Mouse (Mus musculus) liver, embryonic 15.5 days (tissue): Measurements from ENCODE around the gene Pdgfc. TPM values are rescaled to one million over a fixed set of nuclear protein-coding genes. Genes with fewer than 3 reads are reported as not detected.
A peak's percentile ranks its signal among the peaks of the same experiment; 100 is the strongest.

Source experiments
- ATAC-seq: fragments of 200-750 bp; cut with Nextera tagmentation; 2 replicates; pipeline ENCODE4 v1.8.0; 2017; ENCODE audit warnings: moderate number of reproducible peaks, mild to moderate bottlenecking, moderate library complexity; ENCODE audit not compliant: insufficient read depth
- H3K27ac ChIP-seq: fragments of 300-500 bp; sonication (generic); replicated peaks from 2 replicates; pipeline ENCODE4 v1.5.1; 2015; ENCODE audit warnings: mild to moderate bottlenecking, inconsistent platforms
- H3K27me3 ChIP-seq: fragments of 300-500 bp; sonication (generic); 2 replicates; pipeline ENCODE4 v1.6.1; 2015; ENCODE audit warnings: mild to moderate bottlenecking, inconsistent platforms
- H3K36me3 ChIP-seq: fragments of 300-500 bp; sonication (generic); replicated peaks from 2 replicates; pipeline ENCODE4 v1.6.1; 2015; ENCODE audit warnings: moderate library complexity, mild to moderate bottlenecking, inconsistent platforms
- H3K4me1 ChIP-seq: fragments of 300-500 bp; sonication (generic); replicated peaks from 2 replicates; pipeline ENCODE4 v1.6.1; 2015; ENCODE audit warnings: inconsistent platforms
- H3K4me2 ChIP-seq: fragments of 300-500 bp; sonication (generic); 2 replicates; pipeline ENCODE4 v1.6.1; 2015; ENCODE audit warnings: moderate library complexity, mild to moderate bottlenecking, inconsistent platforms
- H3K4me3 ChIP-seq: fragments of 300-500 bp; sonication (generic); replicated peaks from 2 replicates; pipeline ENCODE4 v1.5.1; 2015; ENCODE audit warnings: mild to moderate bottlenecking, inconsistent platforms
- H3K9ac ChIP-seq: fragments of 300-500 bp; sonication (generic); 2 replicates; pipeline ENCODE4 v1.6.1; 2015; ENCODE audit warnings: moderate library complexity, mild to moderate bottlenecking, inconsistent platforms
- H3K9me3 ChIP-seq: fragments of 300-500 bp; sonication (generic); replicated peaks from 2 replicates; pipeline ENCODE4 v1.6.1; 2016; ENCODE audit warnings: inconsistent platforms
- WGBS: fragments of 180-500 bp; shearing (Covaris S2); methylation state at CpG from one replicate; pipeline ENCODE4 v1.1.7; 2015; ENCODE audit warnings: mixed read lengths; ENCODE audit not compliant: insufficient replicate concordance; 5-methylcytosine and 5-hydroxymethylcytosine counted together
- polyA plus RNA-seq: library from polyadenylated mRNA; unstranded; fragments of >200 nt; fragmentation: Nextera tagmentation; extraction: Ambion mirVana; gene quantifications from 2 replicates; pipeline ENCODE4 v1.2.1, GENCODE M21; 2015

The Pdgfc gene
- polyA plus RNA-seq, 1 experiment from 2014 or later: 0.51 TPM

DNA sequence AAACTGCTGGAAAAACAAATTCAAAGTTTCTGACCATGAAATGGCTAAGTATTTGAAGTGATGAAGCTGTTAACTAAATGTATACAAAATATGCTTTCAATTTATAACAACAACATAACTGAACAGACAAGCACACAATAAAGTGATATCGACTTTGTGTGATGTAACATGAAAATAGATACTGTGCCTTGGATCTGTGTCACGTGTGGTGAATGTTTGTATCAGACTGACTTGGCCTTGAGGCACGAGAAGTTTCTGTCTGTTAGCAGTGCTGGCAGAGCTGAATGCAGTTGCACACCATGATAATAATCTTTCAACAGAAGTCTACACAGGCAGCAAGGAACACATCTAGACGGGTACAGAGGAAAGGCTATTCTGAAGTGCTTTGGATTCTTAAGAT lies 6.9 kb upstream of the Pdgfc start:
- ATAC-seq: no peak
- no peaks in the 10 kb centered on the region for H3K36me3 ChIP-seq
- H3K27me3 ChIP-seq: 0 out of 2 replicates have a peak, but pooled peaks cover 1% of the 10 kb centered on the region
- no peak overlapping the region for H3K4me2 ChIP-seq
- WGBS: 43% methylated on average over 4 of the region's 4 CpGs
- no peak overlapping the region for H3K4me3 ChIP-seq
- H3K4me1 ChIP-seq: no peaks in the 10 kb centered on the region
- no peaks in the 10 kb centered on the region for H3K9me3 ChIP-seq
- H3K9ac ChIP-seq: no peak overlapping the region
- no peak overlapping the region for H3K27ac ChIP-seq

DNA sequence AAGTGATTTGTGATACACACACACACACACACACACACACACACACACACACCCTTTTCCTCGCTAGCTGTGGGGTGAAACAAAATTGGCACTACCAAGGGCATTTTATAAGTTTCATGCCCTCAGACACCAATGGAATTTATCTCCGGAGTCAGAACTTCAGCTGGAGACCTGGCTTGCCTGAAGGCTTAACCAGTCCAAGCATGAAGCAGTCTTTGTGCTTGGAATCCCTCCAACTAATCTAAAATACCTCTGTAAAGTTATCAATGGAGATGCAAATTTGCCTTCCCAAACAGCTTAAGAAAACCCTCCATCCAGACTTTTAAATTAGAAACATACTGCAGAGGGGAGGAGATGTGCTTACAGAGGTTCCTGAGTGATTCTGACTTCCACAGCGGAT lies 6.3 kb upstream of the Pdgfc start:
- Histone ChIP-seq H3K9me3 (no peaks in the 10 kb centered on the region), H3K9ac (no peak overlapping the region)
- no peak for ATAC-seq

DNA sequence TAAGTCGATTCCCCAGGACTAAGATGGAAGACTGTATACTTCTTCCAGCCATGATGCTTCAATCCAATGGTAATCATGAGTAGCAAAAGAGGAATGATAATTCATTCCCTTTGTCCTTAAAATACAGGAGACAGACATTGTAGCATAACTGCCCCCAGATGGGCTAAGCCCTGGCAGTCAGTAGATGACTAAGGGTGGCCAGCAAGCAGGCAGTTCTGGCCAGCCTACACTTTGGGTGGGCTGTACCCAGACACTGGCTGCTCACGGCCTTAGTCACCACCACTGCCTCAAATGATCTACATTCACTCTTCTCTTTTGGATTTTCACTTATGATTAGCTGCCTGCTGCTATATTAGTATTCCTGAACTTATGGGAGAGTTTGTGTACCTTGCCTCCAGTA lies 5.9 kb upstream of the Pdgfc start:
- Histone ChIP-seq H3K27ac (no peak overlapping the region), H3K9ac (no peak overlapping the region), H3K4me2 (no peak overlapping the region), H3K4me1 (no peaks in the 10 kb centered on the region), H3K27me3 (peaks cover 11% of the 10 kb centered on the region), H3K4me3 (no peak overlapping the region), H3K9me3 (no peaks in the 10 kb centered on the region), H3K36me3 (no peaks in the 10 kb centered on the region)
- no peak for ATAC-seq
- 62% methylated on average over 2 of the region's 2 CpGs for WGBS

More for the DNA sequence above, 6.3 kb upstream of the Pdgfc start:
- no peak overlapping the region for H3K4me2 ChIP-seq
- H3K36me3 ChIP-seq: no peaks in the 10 kb centered on the region
- H3K27me3 ChIP-seq: peaks cover 7% of the 10 kb centered on the region
- no peak overlapping the region for H3K4me3 ChIP-seq
- WGBS: 56% methylated on average over 3 of the region's 3 CpGs
- no peaks in the 10 kb centered on the region for H3K4me1 ChIP-seq
- H3K27ac ChIP-seq: no peak overlapping the region

DNA sequence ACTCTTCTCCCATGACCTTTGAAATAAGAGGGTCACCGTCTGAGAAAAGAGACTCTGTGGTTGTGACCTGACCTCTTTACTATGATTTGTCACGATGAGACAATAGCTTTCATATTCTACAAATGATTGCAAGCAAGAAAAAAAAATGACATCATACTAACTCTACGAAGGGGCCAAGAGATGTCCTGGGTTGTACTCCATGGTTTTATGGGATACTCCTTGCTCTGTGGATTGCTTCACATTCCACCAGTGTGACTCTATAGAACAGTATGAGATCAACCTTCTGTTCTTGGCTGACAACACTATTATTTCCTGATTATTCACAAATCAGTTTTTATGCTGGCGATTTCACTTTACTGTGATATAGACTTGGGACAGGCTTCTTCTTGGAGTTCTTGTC lies 4.2 kb upstream of the Pdgfc start:
- H3K36me3 ChIP-seq: no peaks in the 10 kb centered on the region
- WGBS: 56% methylated on average over 4 of the region's 4 CpGs
- H3K27me3 ChIP-seq: peaks cover 28% of the 10 kb centered on the region
- no peak overlapping the region for H3K27ac ChIP-seq
- no peaks in the 10 kb centered on the region for H3K4me1 ChIP-seq
- no peak overlapping the region for H3K9ac ChIP-seq
- no peak for ATAC-seq
- no peak overlapping the region for H3K4me2 ChIP-seq
- H3K9me3 ChIP-seq: no peaks in the 10 kb centered on the region
- no peak overlapping the region for H3K4me3 ChIP-seq

DNA sequence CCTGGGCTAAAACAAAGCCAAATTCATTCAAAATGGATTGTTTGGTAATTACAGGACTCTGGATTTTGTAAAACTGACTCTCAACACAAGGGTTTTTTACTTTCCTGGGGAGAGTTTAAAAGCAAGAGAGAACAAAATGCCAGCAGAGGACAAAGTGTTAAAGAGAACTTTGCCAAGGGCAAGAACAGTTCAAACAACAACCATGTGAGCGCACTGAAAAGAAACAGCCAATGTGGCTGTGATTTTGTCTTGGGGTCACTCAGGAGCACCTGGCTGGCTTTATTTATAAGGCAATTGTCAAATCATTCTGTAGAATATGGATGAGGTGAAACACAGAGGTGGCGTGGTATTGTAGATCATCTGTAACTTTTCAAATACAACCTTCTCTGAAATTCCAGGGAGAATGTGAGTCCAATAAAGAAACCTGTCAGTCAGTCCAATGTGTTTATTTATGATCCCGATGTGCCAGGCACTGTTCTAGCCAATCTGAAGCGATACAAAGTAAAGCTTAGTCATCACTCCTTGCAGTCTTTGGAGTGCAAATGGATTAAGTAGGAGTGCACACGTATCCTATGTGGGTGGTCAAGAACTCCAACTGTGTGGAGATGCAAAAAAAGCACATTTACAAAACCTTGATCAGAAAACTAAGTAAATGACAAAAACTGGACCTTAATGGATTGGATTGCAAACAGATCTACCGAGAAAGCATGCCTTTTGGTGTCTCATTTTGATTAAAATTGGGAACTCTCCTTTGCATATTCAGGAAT lies 1.7 kb upstream of the Pdgfc start:
- Histone ChIP-seq H3K4me2 (no peak overlapping the region), H3K4me1 (0 out of 2 replicates have a peak, but pooled peaks cover 3% of the 10 kb centered on the region), H3K9me3 (no peaks in the 10 kb centered on the region), H3K27ac (no peak overlapping the region), H3K36me3 (no peaks in the 10 kb centered on the region), H3K27me3 (peaks cover 49% of the 10 kb centered on the region), H3K9ac (no peak overlapping the region), H3K4me3 (no peak overlapping the region)
- no peak for ATAC-seq
- 61% methylated on average over 6 of the region's 6 CpGs for WGBS

DNA sequence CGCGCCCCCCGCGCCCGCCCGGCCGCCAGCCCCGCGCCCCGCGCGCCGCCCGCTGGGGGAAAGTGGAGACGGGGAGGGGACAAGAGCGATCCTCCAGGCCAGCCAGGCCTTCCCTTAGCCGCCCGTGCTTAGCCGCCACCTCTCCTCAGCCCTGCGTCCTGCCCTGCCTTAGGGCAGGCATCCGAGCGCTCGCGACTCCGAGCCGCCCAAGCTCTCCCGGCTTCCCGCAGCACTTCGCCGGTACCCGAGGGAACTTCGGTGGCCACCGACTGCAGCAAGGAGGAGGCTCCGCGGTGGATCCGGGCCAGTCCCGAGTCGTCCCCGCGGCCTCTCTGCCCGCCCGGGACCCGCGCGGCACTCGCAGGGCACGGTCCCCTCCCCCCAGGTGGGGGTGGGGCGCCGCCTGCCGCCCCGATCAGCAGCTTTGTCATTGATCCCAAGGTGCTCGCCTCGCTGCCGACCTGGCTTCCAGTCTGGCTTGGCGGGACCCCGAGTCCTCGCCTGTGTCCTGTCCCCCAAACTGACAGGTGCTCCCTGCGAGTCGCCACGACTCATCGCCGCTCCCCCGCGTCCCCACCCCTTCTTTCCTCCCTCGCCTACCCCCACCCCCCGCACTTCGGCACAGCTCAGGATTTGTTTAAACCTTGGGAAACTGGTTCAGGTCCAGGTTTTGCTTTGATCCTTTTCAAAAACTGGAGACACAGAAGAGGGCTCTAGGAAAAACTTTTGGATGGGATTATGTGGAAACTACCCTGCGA lies 517 bp downstream of the Pdgfc start:
- under 1% methylated on average over 61 of the region's 68 CpGs for WGBS
- peak overlapping the region; percentile 54 for H3K4me3 ChIP-seq

DNA sequence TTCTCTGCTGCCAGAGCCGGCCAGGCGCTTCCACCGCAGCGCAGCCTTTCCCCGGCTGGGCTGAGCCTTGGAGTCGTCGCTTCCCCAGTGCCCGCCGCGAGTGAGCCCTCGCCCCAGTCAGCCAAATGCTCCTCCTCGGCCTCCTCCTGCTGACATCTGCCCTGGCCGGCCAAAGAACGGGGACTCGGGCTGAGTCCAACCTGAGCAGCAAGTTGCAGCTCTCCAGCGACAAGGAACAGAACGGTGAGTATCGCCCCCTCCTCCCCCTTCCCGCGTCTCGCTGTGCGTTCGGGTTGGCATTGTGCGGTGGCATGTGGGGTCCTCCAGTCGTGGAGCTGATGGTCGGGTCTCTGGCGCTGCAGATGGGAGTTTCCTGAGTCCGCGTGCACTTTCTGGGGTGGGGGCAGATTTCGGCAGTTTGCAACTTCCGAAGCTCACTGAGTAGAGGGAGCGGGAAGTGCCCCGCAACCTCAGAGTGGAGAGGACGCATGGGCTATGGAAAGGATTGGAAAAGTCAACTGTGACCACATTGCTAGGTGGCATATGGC lies 1.2 kb downstream of the Pdgfc start:
- Histone ChIP-seq H3K4me1 (0 out of 2 replicates have a peak, but pooled peaks cover 3% of the 10 kb centered on the region), H3K9me3 (no peaks in the 10 kb centered on the region), H3K4me2 (peak overlapping the region; percentile 67), H3K4me3 (peak overlapping the region; percentile 54), H3K36me3 (no peaks in the 10 kb centered on the region), H3K9ac (no peak overlapping the region), H3K27me3 (peaks cover 49% of the 10 kb centered on the region), H3K27ac (no peak overlapping the region)
- under 1% methylated on average over 34 of the region's 34 CpGs for WGBS
- no peak for ATAC-seq

More for the DNA sequence above, 517 bp downstream of the Pdgfc start:
- Histone ChIP-seq H3K9me3 (no peaks in the 10 kb centered on the region), H3K9ac (no peak overlapping the region), H3K27me3 (peaks cover 49% of the 10 kb centered on the region), H3K36me3 (no peaks in the 10 kb centered on the region), H3K4me2 (peak overlapping the region; percentile 67), H3K27ac (no peak overlapping the region), H3K4me1 (0 out of 2 replicates have a peak, but pooled peaks cover 3% of the 10 kb centered on the region)
- ATAC-seq: no peak

DNA sequence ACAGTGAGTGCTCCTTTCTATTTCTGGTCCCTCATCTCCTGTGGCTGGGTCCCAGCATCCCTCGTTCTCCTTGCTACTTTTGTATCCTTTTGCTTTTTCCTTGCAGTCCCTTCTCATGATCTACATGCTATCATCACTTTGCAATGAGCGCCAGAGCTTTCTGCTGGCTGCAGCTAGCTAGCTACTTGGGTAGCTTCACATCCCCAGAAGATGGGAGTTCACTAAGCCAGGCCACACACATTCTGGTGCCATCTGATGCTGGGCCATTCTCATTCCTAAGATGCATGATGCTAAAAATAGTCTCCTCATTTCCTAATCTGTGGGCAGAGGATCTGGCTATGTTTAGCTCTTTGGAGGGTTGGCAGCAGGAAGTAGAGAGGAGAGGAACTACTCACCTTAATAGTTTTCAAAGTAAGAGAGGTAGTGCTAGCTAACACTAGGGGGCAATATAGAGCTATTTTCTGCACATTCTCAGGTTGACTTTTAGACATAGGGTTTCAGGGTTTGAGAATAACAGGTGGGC lies 3.0 kb downstream of the Pdgfc start:
- H3K4me1 ChIP-seq: 0 out of 2 replicates have a peak, but pooled peaks cover 3% of the 10 kb centered on the region
- H3K4me2 ChIP-seq: no peak overlapping the region
- no peak overlapping the region for H3K4me3 ChIP-seq
- 42% methylated on average over 2 of the region's 2 CpGs for WGBS
- H3K27me3 ChIP-seq: peaks cover 49% of the 10 kb centered on the region
- H3K9me3 ChIP-seq: no peaks in the 10 kb centered on the region
- no peaks in the 10 kb centered on the region for H3K36me3 ChIP-seq
- no peak overlapping the region for H3K27ac ChIP-seq
- no peak for ATAC-seq
- no peak overlapping the region for H3K9ac ChIP-seq

DNA sequence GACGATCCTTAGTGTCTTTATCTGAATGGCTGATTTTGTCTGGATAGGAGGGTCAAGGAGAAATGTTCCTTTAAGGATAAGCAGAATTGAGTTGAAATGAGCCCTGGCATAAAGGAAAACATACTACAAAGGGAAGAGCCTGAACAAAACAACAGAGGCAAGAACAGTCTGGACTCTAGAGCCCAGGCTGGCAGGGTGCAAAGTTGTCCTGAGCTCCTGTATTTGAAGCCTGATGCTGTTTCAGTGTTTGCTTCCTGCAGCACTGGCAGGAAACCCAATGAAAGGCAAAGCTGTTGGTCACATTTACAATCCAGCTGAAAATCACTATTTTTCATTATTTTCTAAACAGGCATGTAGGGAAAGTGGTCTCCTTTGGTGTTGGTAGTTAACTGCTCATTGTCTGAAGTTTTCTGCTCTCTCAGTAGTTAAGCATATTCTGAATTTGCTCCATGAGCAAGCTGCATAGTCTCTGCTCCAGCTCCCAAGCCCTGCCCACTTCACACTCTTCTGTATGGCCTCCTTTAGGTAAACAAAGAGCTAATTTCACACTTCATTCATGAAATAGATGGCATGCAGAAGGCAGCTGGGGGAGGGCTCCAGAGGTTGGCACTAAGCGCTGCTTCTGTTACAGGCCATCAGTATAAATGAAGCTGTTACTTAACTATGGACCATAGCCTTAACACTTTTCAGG lies 8.6 kb downstream of the Pdgfc start:
- ATAC-seq: no peak
- H3K36me3 ChIP-seq: no peaks in the 10 kb centered on the region
- H3K4me3 ChIP-seq: no peak overlapping the region
- 76% methylated on average over 2 of the region's 2 CpGs for WGBS
- no peak overlapping the region for H3K27ac ChIP-seq
- H3K27me3 ChIP-seq: no peaks in the 10 kb centered on the region
- no peak overlapping the region for H3K9ac ChIP-seq
- H3K9me3 ChIP-seq: no peaks in the 10 kb centered on the region
- H3K4me2 ChIP-seq: no peak overlapping the region
- H3K4me1 ChIP-seq: no peaks in the 10 kb centered on the region

DNA sequence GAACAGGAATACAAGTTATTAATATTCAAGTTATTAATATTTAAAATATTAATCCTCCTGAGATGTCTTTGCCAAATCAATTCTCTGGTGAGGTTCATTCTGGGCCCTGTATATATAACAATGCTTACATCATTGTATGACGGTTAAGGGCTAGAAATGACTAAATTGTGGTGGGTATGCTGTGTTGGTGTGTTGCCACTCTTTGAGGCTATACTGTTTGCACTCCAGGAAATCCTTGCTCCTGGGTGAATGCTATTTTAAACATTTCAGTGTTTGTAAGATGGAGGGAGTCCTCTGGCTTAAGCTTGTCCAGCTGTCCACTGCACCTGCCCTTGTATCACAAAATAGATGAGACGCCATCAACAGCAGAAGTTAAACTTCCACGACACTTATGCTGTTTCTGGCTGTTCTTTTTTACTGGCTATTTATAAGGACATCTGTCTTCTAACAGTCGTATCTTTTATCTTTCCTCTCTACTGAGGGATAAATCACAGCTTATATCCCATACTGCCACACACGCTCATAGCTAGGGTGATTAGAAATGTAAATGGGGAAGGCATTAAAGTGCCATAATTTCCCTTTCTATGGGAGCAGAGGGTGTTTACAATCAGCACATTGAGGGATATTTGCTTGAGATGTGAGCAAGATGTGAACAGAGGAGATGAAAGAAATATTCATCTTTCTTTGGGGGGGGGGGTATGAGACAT lies 9.3 kb downstream of the Pdgfc start:
- Histone ChIP-seq H3K9ac (no peak overlapping the region), H3K4me1 (no peaks in the 10 kb centered on the region), H3K27me3 (no peaks in the 10 kb centered on the region), H3K4me2 (no peak overlapping the region), H3K27ac (no peak overlapping the region), H3K4me3 (no peak overlapping the region), H3K36me3 (no peaks in the 10 kb centered on the region), H3K9me3 (no peaks in the 10 kb centered on the region)
- no peak for ATAC-seq
- WGBS: 61% methylated on average over 5 of the region's 5 CpGs
